ENCODE assay signal across 23 mouse cellular contexts in the genomic region with DNA sequence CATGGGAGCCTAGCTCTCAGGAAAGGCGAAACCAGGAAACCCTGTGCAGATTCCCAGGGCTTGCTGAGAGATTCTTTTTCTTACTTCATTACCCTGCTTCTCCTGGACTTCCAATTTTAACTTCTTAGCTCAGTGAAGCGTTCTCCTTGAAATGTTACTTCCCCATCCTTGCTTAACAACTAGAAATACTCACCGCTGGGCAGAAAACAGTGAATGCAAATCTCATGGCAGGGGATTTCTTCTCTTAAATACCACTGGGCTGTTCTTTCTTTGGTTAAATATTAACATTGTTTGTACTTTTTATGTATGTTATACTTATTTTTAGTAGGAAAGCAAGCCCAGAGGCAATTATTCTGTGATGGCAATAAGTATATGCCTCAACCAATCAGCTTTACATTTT.
"Had no signal": no experiment of that assay in that cellular context is flagged by ENCODE, and none has a peak within 500 bp of the region (broad histone marks: within the 10 kb centered on the region; RNA-seq: fewer than 3 reads in every experiment).

No protein-coding gene starts in this region.

- H3K9me3 ChIP-seq: heart, embryonic 15.5 days; hindbrain, embryonic 13.5 days; hindbrain, embryonic 15.5 days; limb, embryonic 13.5 days; limb, embryonic 15.5 days; liver, embryonic 12.5 days had no signal

- H3K4me1 ChIP-seq: heart, embryonic 13.5 days; heart, embryonic 15.5 days; hindbrain, embryonic 13.5 days; hindbrain, embryonic 15.5 days; limb, embryonic 13.5 days; liver, embryonic 12.5 days had no signal

- H3K9ac ChIP-seq: heart, embryonic 13.5 days; heart, embryonic 15.5 days; hindbrain, embryonic 13.5 days; hindbrain, embryonic 15.5 days; limb, embryonic 13.5 days; limb, embryonic 15.5 days; liver, embryonic 12.5 days; liver, embryonic 14.5 days had no signal

- H3K4me2 ChIP-seq: heart, embryonic 11.5 days; heart, embryonic 13.5 days; heart, embryonic 15.5 days; hindbrain, embryonic 13.5 days; hindbrain, embryonic 15.5 days; limb, embryonic 13.5 days; limb, embryonic 15.5 days; liver, embryonic 12.5 days had no signal

- ATAC-seq: hindbrain, postnatal 0 days; intestine, embryonic 16.5 days; liver, embryonic 12.5 days had no signal

- H3K4me3 ChIP-seq: heart, adult 2 months; heart, embryonic 13.5 days; heart, embryonic 15.5 days; hindbrain, embryonic 13.5 days; hindbrain, embryonic 15.5 days; limb, embryonic 13.5 days; limb, embryonic 15.5 days; liver, embryonic 12.5 days had no signal

- H3K27ac ChIP-seq: heart, adult 2 months; heart, embryonic 13.5 days; heart, embryonic 15.5 days; hindbrain, embryonic 13.5 days; hindbrain, embryonic 15.5 days; hindbrain, postnatal 0 days; limb, embryonic 13.5 days; limb, embryonic 15.5 days; liver, embryonic 12.5 days; liver, embryonic 14.5 days had no signal

- H3K27me3 ChIP-seq: heart, embryonic 13.5 days; heart, embryonic 15.5 days; hindbrain, embryonic 13.5 days; hindbrain, embryonic 15.5 days; limb, embryonic 13.5 days; limb, embryonic 15.5 days; liver, embryonic 12.5 days had no signal

- DNase-seq: gastrocnemius, postnatal 14 days; gastrocnemius, postnatal 36 days; heart, adult 2 months; heart, postnatal 14 days; heart, postnatal 36 days; kidney, adult 11 months; kidney, adult 8-10 months; kidney, postnatal 10 days; kidney, postnatal 36 days; layer of hippocampus, adult 9-11 months; layer of hippocampus, postnatal 36 days; left cerebral cortex, postnatal 4 days had no signal

- H3K36me3 ChIP-seq: heart, embryonic 13.5 days; heart, embryonic 15.5 days; hindbrain, embryonic 13.5 days; hindbrain, embryonic 15.5 days; limb, embryonic 13.5 days; limb, embryonic 15.5 days; liver, embryonic 12.5 days had no signal
